Mouse (Mus musculus) spleen, postnatal 10 days (tissue): ENCODE data around the gene Cyp46a1.
A peak's percentile ranks its signal among the peaks of the same experiment; 100 is the strongest.

Experiments used
- DNase-seq, 2 experiments: peaks; one replicate each; pipeline ENCODE4 v3.0.0; 2021 to 2022; ENCODE audit warnings: low spot score in 2 of 2

Cyp46a1 gene

GRCm38 (mm10) chr12:108363796-108364195 lies 29.6 kb downstream of the Cyp46a1 start:
- DNase-seq, result peak in 1 of 2 experiments; percentile 62

GRCm38 (mm10) chr12:108365340-108365739 lies 31.2 kb downstream of the Cyp46a1 start:
- DNase-seq, result no peak

GRCm38 (mm10) chr12:108365868-108366267 lies 31.7 kb downstream of the Cyp46a1 start:
- no peak for DNase-seq

GRCm38 (mm10) chr12:108367909-108368308 lies 33.7 kb downstream of the Cyp46a1 start:
- no peak for DNase-seq

- no peak for DNase-seq
Measured at GRCm38 (mm10) chr12:108368921-108369320, 34.7 kb downstream of the Cyp46a1 start.

- no peak for DNase-seq
Measured at GRCm38 (mm10) chr12:108370596-108371428, 36.6 kb downstream of the Cyp46a1 start, which contains the start of gene Eml1. Gene Eml1, plus strand, starts transcription at chr12:108370957.

GRCm38 (mm10) chr12:108371429-108371765 lies 37.2 kb downstream of the Cyp46a1 start:
- no peak for DNase-seq

GRCm38 (mm10) chr12:108372241-108372640 lies 38.1 kb downstream of the Cyp46a1 start:
- no peak for DNase-seq

- no peak for DNase-seq
Measured at GRCm38 (mm10) chr12:108373611-108374010, 39.4 kb downstream of the Cyp46a1 start.

- DNase-seq, result no peak
Measured at GRCm38 (mm10) chr12:108374689-108375088, 40.5 kb downstream of the Cyp46a1 start.

GRCm38 (mm10) chr12:108378379-108379133 lies 44.4 kb downstream of the Cyp46a1 start:
- DNase-seq, result no peak

GRCm38 (mm10) chr12:108386476-108387232 lies 52.5 kb downstream of the Cyp46a1 start:
- DNase-seq, result no peak

GRCm38 (mm10) chr12:108389718-108390117 lies 55.5 kb downstream of the Cyp46a1 start:
- DNase-seq, result no peak

- DNase-seq, result no peak
Measured at GRCm38 (mm10) chr12:108392254-108393044, 58.3 kb downstream of the Cyp46a1 start.

- no peak for DNase-seq
Measured at GRCm38 (mm10) chr12:108393082-108393481, 58.9 kb downstream of the Cyp46a1 start.

GRCm38 (mm10) chr12:108393637-108394036 lies 59.5 kb downstream of the Cyp46a1 start:
- DNase-seq, result peak in 1 of 2 experiments; percentile 50

GRCm38 (mm10) chr12:108394534-108395284 lies 60.5 kb downstream of the Cyp46a1 start:
- DNase-seq, result no peak

GRCm38 (mm10) chr12:108395285-108395660 lies 61.1 kb downstream of the Cyp46a1 start:
- DNase-seq, result no peak

GRCm38 (mm10) chr12:108396081-108396947 lies 62.1 kb downstream of the Cyp46a1 start:
- DNase-seq, result no peak

GRCm38 (mm10) chr12:108398681-108399080 lies 64.5 kb downstream of the Cyp46a1 start:
- no peak for DNase-seq
